Mouse (Mus musculus) embryonic facial prominence, embryonic 12.5 days (tissue): ENCODE data around the gene Syt6. TPM values are rescaled to one million over a fixed set of nuclear protein-coding genes. Genes with fewer than 3 reads are reported as not detected.

Source experiments
- ATAC-seq: fragments of 200-750 bp; cut with Nextera tagmentation; 2 replicates; pipeline ENCODE4 v1.8.0; 2017; ENCODE audit not compliant: insufficient number of reproducible peaks, insufficient read depth, low FRiP score, low TSS enrichment
- H3K27ac ChIP-seq: fragments of 300-500 bp; sonication (generic); 2 replicates; pipeline ENCODE4 v1.5.1; 2016; ENCODE audit warnings: mild to moderate bottlenecking
- H3K27me3 ChIP-seq: fragments of 300-500 bp; sonication (generic); 2 replicates; pipeline ENCODE4 v1.6.1; 2016; ENCODE audit warnings: mild to moderate bottlenecking, moderate library complexity
- H3K36me3 ChIP-seq: fragments of 300-500 bp; sonication (generic); 2 replicates; pipeline ENCODE4 v1.6.1; 2016; ENCODE audit warnings: mild to moderate bottlenecking
- H3K4me1 ChIP-seq: fragments of 300-500 bp; sonication (generic); 2 replicates; pipeline ENCODE4 v1.6.1; 2016
- H3K4me2 ChIP-seq: fragments of 300-500 bp; sonication (generic); replicated peaks from 2 replicates; pipeline ENCODE4 v1.6.1; 2016; ENCODE audit warnings: mild to moderate bottlenecking, moderate library complexity
- H3K4me3 ChIP-seq: fragments of 300-500 bp; sonication (generic); 2 replicates; pipeline ENCODE4 v1.5.1; 2016; ENCODE audit warnings: mild to moderate bottlenecking
- H3K9ac ChIP-seq: fragments of 300-500 bp; sonication (generic); 2 replicates; pipeline ENCODE4 v1.6.1; 2016; ENCODE audit warnings: mild to moderate bottlenecking, moderate library complexity
- H3K9me3 ChIP-seq: fragments of 300-500 bp; sonication (generic); 2 replicates; pipeline ENCODE4 v1.6.1; 2016; ENCODE audit warnings: mild to moderate bottlenecking, moderate library complexity
- WGBS: fragments of 180-500 bp; shearing (Covaris S2); methylation state at CpG from one replicate; pipeline ENCODE4 v1.1.7; 2016; 5-methylcytosine and 5-hydroxymethylcytosine counted together
- polyA plus RNA-seq: library from polyadenylated mRNA; unstranded; fragments of >200 nt; fragmentation: Nextera tagmentation; extraction: Ambion mirVana; gene quantifications from 2 replicates; pipeline ENCODE4 v1.2.1, GENCODE M21; 2016

Syt6 gene
- polyA plus RNA-seq, 1 experiment from 2014 or later = 2.3 TPM

DNA sequence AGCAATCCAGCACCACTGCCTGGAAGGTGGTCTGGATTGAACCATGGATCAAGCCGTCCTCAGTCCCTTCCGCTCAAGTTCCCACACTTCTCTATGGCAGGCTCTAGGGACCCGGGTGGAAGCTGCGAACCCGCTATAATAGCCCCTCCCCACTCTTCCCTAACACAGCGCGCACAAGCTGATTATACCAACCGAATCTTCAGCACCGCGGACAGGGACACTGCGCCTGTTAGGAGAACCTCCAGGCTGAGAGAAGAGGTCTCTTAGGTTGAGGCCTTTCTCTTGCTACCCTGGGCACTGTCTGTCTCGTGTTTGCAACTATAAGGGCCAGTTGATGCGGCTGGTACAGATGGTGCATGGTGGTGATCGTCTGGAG, 1.3 kb upstream of the Syt6 start:
- Histone ChIP-seq H3K36me3 (no peaks in the 10 kb centered on the region), H3K9me3 (no peaks in the 10 kb centered on the region), H3K4me1 (peaks cover 19% of the 10 kb centered on the region), H3K27ac (no peak overlapping the region), H3K9ac (no peak overlapping the region), H3K4me3 (no peak overlapping the region), H3K27me3 (peaks cover 71% of the 10 kb centered on the region), H3K4me2 (peak overlapping the region; percentile 33)
- ATAC-seq = 0 out of 2 replicates have a peak, but pooled peaks have one; percentile 16
- WGBS = under 1% methylated on average over 14 of the region's 14 CpGs

DNA sequence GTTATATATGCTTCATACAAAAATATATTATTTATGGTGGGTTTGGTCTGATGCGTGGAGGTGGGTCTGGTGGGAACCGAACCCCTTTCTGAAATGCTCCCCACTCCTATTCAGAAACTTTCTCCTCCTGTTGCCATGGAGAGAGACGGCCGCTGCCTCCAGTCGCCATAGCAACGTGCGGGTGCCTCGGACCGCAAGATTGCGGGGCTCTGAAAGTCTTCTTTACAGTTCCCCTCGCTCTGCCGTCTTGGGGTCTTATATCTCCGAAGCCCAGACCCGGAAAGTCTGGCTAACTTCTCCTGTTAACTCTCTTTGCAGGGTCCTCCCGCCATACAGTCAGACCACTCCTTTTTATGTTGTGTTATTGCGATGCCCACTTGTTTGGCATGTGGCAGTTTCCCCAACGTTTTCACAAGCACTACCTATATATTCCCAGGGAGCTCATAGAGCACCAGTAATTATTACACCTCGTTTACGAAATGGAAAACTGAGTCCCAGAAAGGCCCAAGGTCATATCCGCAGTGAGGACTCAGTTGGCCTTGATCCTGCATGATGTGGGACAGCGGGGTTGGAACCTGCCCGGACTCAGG, 370 bp upstream of the Syt6 start:
- Histone ChIP-seq H3K9ac (no peak overlapping the region), H3K4me2 (peak overlapping the region; percentile 91), H3K4me1 (peaks cover 19% of the 10 kb centered on the region), H3K27ac (no peak overlapping the region), H3K9me3 (no peaks in the 10 kb centered on the region), H3K4me3 (peak overlapping the region; percentile 50), H3K36me3 (no peaks in the 10 kb centered on the region), H3K27me3 (peaks cover 78% of the 10 kb centered on the region)
- WGBS = 8% methylated on average over 22 of the region's 22 CpGs
- ATAC-seq = no peak

DNA sequence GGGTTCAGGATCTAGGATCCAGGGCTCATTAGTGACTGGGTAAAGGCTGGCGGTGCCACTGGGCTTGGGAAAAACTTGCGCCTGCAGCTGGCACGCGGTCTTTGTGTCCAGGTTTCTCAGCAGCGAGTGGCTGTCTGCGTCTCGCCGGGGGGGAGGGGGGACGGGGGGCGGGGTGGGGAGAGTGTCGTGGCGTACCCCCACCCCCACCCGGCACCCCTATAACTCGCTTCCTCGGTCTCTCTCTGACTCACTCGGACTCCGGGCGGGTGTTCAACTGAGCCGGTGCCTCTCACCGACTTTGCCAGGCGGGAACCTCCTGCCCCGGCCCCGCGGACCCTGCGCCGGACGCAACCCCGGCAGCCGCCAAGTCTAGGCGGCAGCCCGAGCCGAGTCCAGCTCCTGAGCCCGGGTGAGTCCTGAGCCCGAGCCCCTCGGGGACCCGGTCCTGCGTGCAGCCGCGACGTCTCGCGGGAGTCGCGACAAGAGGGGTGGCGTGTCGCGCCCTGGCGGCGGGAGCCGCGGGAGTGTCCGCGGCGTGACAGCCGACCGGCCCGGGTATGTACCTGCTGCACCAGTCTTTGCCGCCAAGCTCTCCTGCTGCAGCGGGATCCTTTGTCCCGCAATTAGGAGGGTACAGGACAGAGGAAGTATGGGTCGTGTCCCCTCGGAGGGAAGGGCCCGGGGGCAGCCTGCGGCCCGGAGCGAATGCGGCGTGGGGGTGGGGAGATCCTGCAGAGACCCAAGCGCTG, 1.0 kb downstream of the Syt6 start:
- Histone ChIP-seq H3K9ac (peak overlapping the region; percentile 41), H3K9me3 (no peaks in the 10 kb centered on the region), H3K4me1 (peaks cover 19% of the 10 kb centered on the region), H3K27me3 (peaks cover 78% of the 10 kb centered on the region), H3K36me3 (no peaks in the 10 kb centered on the region), H3K27ac (no peak overlapping the region), H3K4me3 (peak overlapping the region; percentile 50), H3K4me2 (peak overlapping the region; percentile 91)
- WGBS = under 1% methylated on average over 57 of the region's 69 CpGs
- ATAC-seq = peak; percentile 50; the same call in 1 of the 2 replicates

DNA sequence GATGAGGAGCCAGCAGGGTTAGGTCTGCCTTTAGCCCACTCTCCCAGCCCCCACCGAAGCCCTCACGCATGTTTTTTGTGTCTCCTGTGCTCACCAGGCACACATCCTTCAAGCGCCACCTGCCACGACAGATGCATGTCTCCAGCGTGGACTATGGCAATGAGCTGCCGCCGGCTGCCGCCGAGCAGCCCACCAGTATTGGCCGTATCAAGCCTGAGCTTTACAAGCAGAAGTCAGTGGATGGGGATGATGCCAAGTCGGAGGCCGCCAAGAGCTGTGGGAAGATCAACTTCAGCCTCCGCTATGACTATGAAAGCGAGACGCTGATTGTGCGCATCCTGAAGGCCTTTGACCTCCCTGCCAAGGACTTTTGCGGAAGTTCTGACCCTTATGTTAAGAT, 12.1 kb downstream of the Syt6 start:
- Histone ChIP-seq H3K4me3 (no peak overlapping the region), H3K36me3 (no peaks in the 10 kb centered on the region), H3K9me3 (no peaks in the 10 kb centered on the region), H3K4me2 (no peak overlapping the region), H3K9ac (no peak overlapping the region), H3K27me3 (no peaks in the 10 kb centered on the region), H3K27ac (no peak overlapping the region), H3K4me1 (no peaks in the 10 kb centered on the region)
- 90% methylated on average over 17 of the region's 17 CpGs for WGBS
- no peak for ATAC-seq

DNA sequence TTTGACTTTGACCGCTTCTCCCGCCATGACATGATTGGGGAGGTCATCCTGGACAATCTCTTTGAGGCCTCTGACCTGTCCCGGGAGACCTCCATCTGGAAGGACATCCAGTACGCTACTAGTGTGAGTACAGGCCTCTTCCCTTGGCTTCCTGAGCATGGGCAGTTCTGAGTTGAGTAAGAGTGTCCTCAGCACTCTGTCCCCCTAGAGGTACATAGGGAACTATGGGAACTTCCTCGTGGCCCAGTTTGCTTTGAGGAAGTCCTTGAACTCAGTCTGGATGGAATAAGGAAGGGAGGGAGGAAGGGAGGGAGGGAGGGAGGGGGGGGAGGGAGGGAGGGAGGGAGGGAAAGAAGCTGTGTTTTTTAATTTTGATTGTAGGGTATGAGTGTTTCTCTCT, 12.6 kb downstream of the Syt6 start:
- Histone ChIP-seq H3K4me1 (no peaks in the 10 kb centered on the region), H3K27me3 (no peaks in the 10 kb centered on the region), H3K9me3 (no peaks in the 10 kb centered on the region), H3K9ac (no peak overlapping the region), H3K36me3 (no peaks in the 10 kb centered on the region), H3K27ac (no peak overlapping the region), H3K4me3 (no peak overlapping the region), H3K4me2 (no peak overlapping the region)
- no peak for ATAC-seq
- 93% methylated on average over 5 of the region's 5 CpGs for WGBS

- no peak for ATAC-seq
- no peak overlapping the region for H3K4me2 ChIP-seq
- 70% methylated on average over 5 of the region's 5 CpGs for WGBS
These were observed 14.6 kb downstream of the Syt6 start for GRCm38 (mm10) chr3:103589636-103590035.

GRCm38 (mm10) chr3:103592636-103593035, 17.6 kb downstream of the Syt6 start:
- ATAC-seq = no peak
- 93% methylated on average over 5 of the region's 5 CpGs for WGBS

More at GRCm38 (mm10) chr3:103589636-103590035, 14.6 kb downstream of the Syt6 start:
- Histone ChIP-seq H3K27ac (no peak overlapping the region), H3K4me1 (no peaks in the 10 kb centered on the region), H3K36me3 (no peaks in the 10 kb centered on the region), H3K9me3 (no peaks in the 10 kb centered on the region), H3K4me3 (no peak overlapping the region), H3K27me3 (no peaks in the 10 kb centered on the region), H3K9ac (no peak overlapping the region)

DNA sequence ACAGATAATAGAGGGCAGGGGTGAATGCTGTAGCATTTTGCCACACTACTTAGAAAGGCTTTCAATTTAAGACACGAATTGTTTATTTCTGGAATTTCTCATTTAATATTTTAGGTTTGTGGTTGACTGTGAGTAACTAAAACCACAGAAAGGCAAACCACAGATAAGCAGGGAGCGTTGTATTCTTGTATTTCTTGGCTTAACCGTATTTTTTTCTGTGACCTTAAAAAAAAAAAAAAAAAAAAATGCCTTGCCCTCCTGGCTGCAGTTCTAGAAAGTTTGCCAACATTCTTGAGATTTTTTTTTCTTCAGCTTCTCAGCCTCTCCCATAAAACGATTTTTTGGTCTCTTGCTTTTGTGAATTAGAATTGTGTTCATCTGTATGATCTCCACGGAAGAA, 18.6 kb downstream of the Syt6 start:
- no peak for ATAC-seq
- WGBS = 69% methylated on average over 5 of the region's 5 CpGs
- H3K36me3 ChIP-seq = no peaks in the 10 kb centered on the region

More at GRCm38 (mm10) chr3:103592636-103593035, 17.6 kb downstream of the Syt6 start:
- Histone ChIP-seq H3K27me3 (no peaks in the 10 kb centered on the region), H3K4me2 (no peak overlapping the region), H3K9me3 (no peaks in the 10 kb centered on the region), H3K36me3 (no peaks in the 10 kb centered on the region), H3K9ac (no peak overlapping the region), H3K4me3 (no peak overlapping the region), H3K4me1 (no peaks in the 10 kb centered on the region), H3K27ac (no peak overlapping the region)

GRCm38 (mm10) chr3:103595271-103595810, 20.3 kb downstream of the Syt6 start:
- Histone ChIP-seq H3K36me3 (no peaks in the 10 kb centered on the region), H3K9ac (no peak overlapping the region), H3K4me3 (no peak overlapping the region), H3K9me3 (no peaks in the 10 kb centered on the region), H3K4me2 (no peak overlapping the region), H3K4me1 (no peaks in the 10 kb centered on the region), H3K27me3 (no peaks in the 10 kb centered on the region), H3K27ac (no peak overlapping the region)
- 82% methylated on average over 7 of the region's 7 CpGs for WGBS
- ATAC-seq = no peak

More for the DNA sequence above, 18.6 kb downstream of the Syt6 start:
- H3K27ac ChIP-seq = no peak overlapping the region
- H3K4me3 ChIP-seq = no peak overlapping the region
- no peaks in the 10 kb centered on the region for H3K4me1 ChIP-seq
- no peaks in the 10 kb centered on the region for H3K9me3 ChIP-seq
- no peaks in the 10 kb centered on the region for H3K27me3 ChIP-seq
- H3K9ac ChIP-seq = no peak overlapping the region
- no peak overlapping the region for H3K4me2 ChIP-seq

GRCm38 (mm10) chr3:103597586-103597985, 22.6 kb downstream of the Syt6 start:
- no peak for ATAC-seq
- Histone ChIP-seq H3K4me2 (no peak overlapping the region), H3K27me3 (no peaks in the 10 kb centered on the region), H3K4me3 (no peak overlapping the region), H3K27ac (no peak overlapping the region), H3K36me3 (no peaks in the 10 kb centered on the region), H3K9ac (no peak overlapping the region), H3K9me3 (no peaks in the 10 kb centered on the region), H3K4me1 (no peaks in the 10 kb centered on the region)
- 59% methylated on average over 4 of the region's 4 CpGs for WGBS

DNA sequence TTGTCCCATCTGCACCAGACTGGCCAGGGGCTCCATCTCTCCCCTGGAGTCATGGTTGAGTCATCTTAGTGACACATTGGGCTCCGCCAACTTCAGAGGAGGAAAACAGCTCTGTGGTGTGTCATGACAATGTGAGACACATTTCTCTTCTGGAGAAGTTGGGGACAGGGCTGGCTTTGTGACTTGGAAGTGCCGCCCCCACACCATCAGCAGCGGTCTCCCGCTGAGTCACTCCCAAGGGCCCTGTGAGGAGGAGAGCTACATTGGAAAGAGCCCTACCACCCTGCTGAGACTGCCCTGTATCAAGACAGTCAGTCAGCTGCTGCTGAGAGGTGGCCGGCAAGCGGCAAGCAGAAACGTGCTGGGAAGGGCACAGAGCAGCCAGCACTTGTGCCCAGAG, 26.0 kb downstream of the Syt6 start:
- no peak overlapping the region for H3K4me3 ChIP-seq
- H3K36me3 ChIP-seq = no peaks in the 10 kb centered on the region
- no peaks in the 10 kb centered on the region for H3K9me3 ChIP-seq
- H3K4me2 ChIP-seq = no peak overlapping the region
- no peaks in the 10 kb centered on the region for H3K27me3 ChIP-seq
- H3K4me1 ChIP-seq = no peaks in the 10 kb centered on the region
- H3K27ac ChIP-seq = no peak overlapping the region
- 53% methylated on average over 7 of the region's 7 CpGs for WGBS
- no peak for ATAC-seq
- H3K9ac ChIP-seq = no peak overlapping the region

DNA sequence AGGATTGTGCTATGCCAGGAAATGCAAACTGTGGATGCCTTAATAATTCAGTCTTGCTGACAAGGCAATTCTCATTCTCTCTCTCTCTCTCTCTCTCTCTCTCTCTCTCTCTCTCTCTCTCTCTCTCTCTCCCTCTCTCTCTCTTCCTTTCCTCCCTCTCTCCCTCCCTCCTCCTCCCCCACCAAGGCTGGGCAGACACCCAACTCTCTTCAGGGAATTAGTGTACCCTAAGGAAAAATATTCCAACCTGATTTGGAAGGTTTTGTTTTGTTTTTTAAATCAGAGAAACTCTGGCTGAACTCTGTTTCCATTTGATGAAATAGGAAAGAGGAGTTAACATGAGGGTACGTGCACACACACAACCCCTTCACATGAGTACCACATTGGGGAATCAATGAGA, 26.5 kb downstream of the Syt6 start:
- no peak overlapping the region for H3K27ac ChIP-seq
- 53% methylated on average over 1 of the region's 1 CpGs for WGBS
- no peaks in the 10 kb centered on the region for H3K4me1 ChIP-seq
- no peak for ATAC-seq
- no peaks in the 10 kb centered on the region for H3K9me3 ChIP-seq
- no peaks in the 10 kb centered on the region for H3K36me3 ChIP-seq
- H3K9ac ChIP-seq = no peak overlapping the region
- H3K27me3 ChIP-seq = no peaks in the 10 kb centered on the region
- H3K4me3 ChIP-seq = no peak overlapping the region
- H3K4me2 ChIP-seq = no peak overlapping the region
